Mouse (Mus musculus): ENCODE data around the gene Osbp2. TPM values are rescaled to one million over a fixed set of nuclear protein-coding genes. Genes with fewer than 3 reads are reported as not detected.
A peak's percentile ranks its signal among the peaks of the same experiment; 100 is the strongest.
"Not testable (repeated sequence)": the region's sequence is repeated elsewhere in the genome, so short reads cannot be mapped to it uniquely, and the experiment has no call there.

Osbp2 gene
- 3.4 and 4.0 TPM in 2 replicates for polyA plus RNA-seq (2016; fragmentation: Nextera tagmentation; extraction: Ambion mirVana)

DNA sequence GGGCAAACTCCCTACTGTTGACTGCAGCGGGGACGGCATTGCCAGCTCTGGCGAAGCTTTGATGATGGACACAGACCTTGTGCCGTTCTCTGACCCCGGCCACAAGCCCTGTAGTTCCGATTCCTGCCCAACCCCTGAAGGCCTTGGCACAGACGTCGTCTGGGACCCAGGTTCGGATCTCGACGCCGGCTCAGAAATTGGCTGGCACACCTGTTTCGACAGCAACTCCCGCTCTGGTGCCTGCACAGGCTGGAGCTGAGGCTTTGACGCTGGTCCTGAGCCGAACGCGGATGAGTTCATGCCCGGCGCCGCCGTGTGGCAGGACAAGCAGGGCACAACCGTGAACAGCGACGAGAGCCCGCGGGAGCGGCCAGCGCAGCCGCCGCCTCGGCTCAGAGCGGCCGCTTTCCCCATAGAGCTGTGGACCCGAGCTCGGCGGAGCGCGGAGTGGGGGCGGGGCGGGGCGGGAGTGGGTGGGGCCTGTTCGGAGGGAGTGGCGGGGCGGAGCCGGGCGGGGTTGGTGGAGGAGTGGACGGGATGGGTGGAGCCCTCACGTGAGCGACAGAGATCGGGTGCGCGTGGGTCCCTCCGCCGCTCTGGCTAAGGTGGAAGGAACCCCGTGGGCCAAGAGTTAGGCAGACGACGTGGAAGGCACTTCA lies at the start of gene Osbp2:
Osbp2 (minus strand) TSS at position 450 of the 659 bp plus-strand sequence.
- ATAC-seq (ENCODE audit: low FRiP score) = peak; percentile 96
- WGBS = 5% methylated on average over 47 of the region's 58 CpGs
- peaks cover 10% of the 10 kb centered on the region for H3K4me1 ChIP-seq
- H3K27ac ChIP-seq = no peak within 1 kb of the TSS
- no peaks in the 10 kb centered on the region for H3K9me3 ChIP-seq
- H3K4me2 ChIP-seq = peak within 1 kb of the TSS; percentile 82
- H3K36me3 ChIP-seq (replicated peaks) = no peaks in the 10 kb centered on the region
- H3K9ac ChIP-seq = peak within 1 kb of the TSS; percentile 59
- H3K4me3 ChIP-seq (replicated peaks) = peak within 1 kb of the TSS; percentile 49
- H3K27me3 ChIP-seq = peaks cover 35% of the 10 kb centered on the region

DNA sequence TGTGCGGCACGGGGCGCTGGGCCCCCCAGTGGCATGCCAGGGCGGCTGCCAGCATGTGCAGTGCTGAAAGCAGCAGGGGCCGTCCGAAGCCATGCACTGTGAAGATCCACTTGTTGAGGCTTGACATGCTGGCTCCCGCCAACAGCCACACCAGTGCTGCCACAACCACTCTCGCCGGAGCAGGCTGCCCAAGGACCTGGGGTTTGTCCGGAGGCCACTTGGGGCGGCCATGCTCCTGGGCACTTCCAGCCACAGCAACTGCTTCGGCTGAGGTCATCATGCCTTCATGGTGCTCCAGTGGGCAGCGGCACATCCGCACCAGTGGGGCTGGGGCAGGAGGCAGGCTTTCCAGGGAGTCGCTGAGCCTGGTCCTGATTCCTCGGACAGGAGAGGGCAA lies 49.2 kb upstream of the Osbp2 start:
- Histone ChIP-seq H3K4me1 (peaks cover 47% of the 10 kb centered on the region), H3K36me3 (replicated peaks) (no peaks in the 10 kb centered on the region), H3K9me3 (no peaks in the 10 kb centered on the region), H3K27me3 (peaks cover 26% of the 10 kb centered on the region), H3K27ac (no peak overlapping the region), H3K4me3 (replicated peaks) (peak overlapping the region; percentile 65), H3K4me2 (peak overlapping the region; percentile 93), H3K9ac (peak overlapping the region; percentile 70)
- under 1% methylated on average over 16 of the region's 16 CpGs for WGBS
- peak; percentile 12; the same call in 1 of the 2 replicates for ATAC-seq (ENCODE audit: low FRiP score)

DNA sequence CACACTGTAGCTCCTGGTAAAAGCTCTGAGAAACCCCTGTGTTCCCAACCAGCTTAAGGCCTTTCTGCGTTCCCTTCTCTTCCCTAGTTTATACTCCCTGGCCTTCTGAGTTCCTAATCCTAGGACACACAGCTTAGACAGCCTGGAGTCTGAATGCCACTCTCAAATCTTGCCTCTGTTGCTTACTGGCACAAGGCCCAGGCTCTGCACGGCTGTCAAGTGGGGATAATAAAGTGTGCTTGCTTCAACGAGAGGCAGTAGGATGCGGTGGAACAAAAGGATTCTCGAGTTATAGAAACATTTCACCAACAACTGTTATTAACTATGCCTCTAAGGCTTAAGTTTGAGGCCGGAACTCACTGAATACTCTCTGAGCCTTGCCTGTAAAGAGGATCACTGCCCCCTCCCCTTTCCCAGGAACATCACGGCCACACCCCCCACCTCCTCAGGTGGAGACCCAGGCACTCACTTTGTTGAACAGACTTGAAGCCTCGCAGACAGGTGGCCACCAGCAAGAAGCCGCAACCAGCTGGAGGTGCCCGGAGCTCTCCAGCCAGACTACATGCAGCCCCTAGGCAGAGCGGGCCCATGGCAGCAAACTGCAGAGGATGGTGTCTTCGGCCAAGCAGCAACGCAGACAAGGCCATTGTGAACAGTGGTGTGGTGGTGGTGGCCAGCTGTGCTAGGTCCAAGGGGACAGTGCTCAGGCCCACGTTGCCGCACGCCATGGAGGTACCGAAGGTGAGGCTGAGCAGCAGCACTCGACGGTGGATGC lies 48.6 kb upstream of the Osbp2 start:
- Histone ChIP-seq H3K9ac (peak overlapping the region; percentile 70), H3K9me3 (no peaks in the 10 kb centered on the region), H3K4me3 (replicated peaks) (peak overlapping the region; percentile 65), H3K27me3 (peaks cover 26% of the 10 kb centered on the region), H3K27ac (peak overlapping the region; percentile 47; the same call in 1 of the 2 replicates), H3K4me2 (peak overlapping the region; percentile 93), H3K36me3 (replicated peaks) (peaks cover 4% of the 10 kb centered on the region; the same call in 1 of the 2 replicates), H3K4me1 (peaks cover 47% of the 10 kb centered on the region)
- 14% methylated on average over 19 of the region's 19 CpGs for WGBS
- ATAC-seq (ENCODE audit: low FRiP score) = peak; percentile 12; the same call in 1 of the 2 replicates

DNA sequence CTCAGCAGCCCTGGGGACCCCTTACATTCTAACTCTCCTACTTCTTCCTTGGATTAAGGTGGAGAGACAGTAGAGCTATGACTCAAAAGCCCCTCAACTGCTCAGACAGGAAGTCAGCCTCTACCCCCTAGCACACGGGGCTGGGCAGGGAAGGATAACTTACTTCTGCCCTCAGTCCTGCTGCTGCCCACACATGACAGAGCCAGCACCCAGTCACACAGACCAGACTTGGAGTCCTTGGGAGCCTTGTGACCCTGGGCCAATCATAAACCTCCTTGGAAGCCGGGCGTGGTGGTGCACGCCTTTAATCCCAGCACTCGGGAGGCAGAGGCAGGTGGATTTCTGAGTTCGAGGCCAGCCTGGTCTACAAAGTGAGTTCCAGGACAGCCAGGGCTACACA lies 47.7 kb upstream of the Osbp2 start:
- H3K9ac ChIP-seq; H3K27ac ChIP-seq; H3K36me3 ChIP-seq (replicated peaks); ATAC-seq (ENCODE audit: low FRiP score); H3K4me3 ChIP-seq (replicated peaks); H3K9me3 ChIP-seq: not testable (repeated sequence)
- H3K4me2 ChIP-seq = peak overlapping the region; percentile 34
- peaks cover 47% of the 10 kb centered on the region for H3K4me1 ChIP-seq
- peaks cover 26% of the 10 kb centered on the region for H3K27me3 ChIP-seq
- 90% methylated on average over 6 of the region's 6 CpGs for WGBS

DNA sequence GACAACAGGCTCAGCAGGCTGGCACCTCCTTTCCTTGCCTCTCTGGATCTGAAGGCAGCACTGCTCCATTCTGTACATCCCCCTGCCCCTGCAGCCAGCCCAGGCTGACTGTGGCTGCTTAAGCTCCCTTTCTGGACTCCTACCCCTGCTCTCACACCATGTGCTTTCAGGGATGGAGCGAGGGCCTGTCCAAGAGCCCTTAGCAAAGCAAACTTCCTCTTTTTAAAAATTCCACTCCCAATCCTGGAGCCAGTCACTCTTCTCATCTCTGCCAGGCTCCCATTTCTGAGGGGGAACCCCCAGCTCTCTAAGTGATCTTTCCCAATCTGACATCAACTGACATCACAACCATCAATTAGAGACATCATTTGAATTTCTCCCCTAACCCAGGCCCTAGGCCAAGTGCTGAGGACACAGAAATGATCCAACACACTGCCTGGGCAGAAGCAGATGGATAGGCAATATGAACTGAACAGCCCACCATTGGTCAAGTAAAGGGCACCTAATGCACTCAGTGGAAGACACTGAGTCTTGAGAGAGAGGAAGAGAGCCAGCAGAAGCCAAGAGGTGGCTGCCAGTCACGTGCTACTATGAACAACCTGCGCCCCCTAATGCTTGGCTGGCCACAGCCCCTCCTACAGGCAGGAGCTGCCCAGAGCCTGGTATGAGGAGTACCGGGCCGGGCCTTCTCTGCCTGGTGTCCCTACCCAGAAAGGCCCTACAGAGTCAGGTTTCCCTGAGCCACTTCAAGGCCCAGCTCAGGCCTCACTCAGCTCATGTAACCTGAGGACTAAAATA lies 47.0 kb upstream of the Osbp2 start:
- H3K36me3 ChIP-seq (replicated peaks) = peaks cover 10% of the 10 kb centered on the region; the same call in 1 of the 2 replicates
- peaks cover 26% of the 10 kb centered on the region for H3K27me3 ChIP-seq
- H3K4me3 ChIP-seq (replicated peaks) = no peak overlapping the region
- peak overlapping the region; percentile 34 for H3K4me2 ChIP-seq
- H3K9me3 ChIP-seq = no peaks in the 10 kb centered on the region
- no peak for ATAC-seq (ENCODE audit: low FRiP score)
- H3K4me1 ChIP-seq = peaks cover 47% of the 10 kb centered on the region
- H3K27ac ChIP-seq = no peak overlapping the region
- WGBS = 63% methylated on average over 5 of the region's 5 CpGs
- no peak overlapping the region for H3K9ac ChIP-seq

DNA sequence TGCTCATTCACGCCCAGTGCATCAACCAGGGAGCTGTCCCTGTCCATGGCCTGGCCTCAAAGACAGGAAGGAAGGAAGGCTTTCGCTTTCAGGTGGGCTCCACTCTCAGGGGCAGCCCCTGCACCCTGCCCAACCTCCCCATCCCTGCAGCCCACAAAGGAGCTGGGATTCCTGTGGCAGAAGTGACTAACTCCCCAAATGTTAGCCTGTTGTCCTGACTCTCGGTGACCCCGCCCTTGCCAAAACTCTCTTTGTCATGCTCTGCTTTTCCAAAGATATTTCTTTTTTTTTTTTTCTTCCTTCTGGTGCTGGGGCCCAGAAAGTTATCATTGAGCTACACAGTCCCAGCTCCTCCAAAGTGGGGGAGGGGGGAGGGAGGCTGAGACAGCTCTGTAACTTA lies 45.5 kb upstream of the Osbp2 start:
- no peak overlapping the region for H3K4me3 ChIP-seq (replicated peaks)
- peaks cover 26% of the 10 kb centered on the region for H3K27me3 ChIP-seq
- no peak overlapping the region for H3K9ac ChIP-seq
- peaks cover 45% of the 10 kb centered on the region for H3K4me1 ChIP-seq
- H3K4me2 ChIP-seq = no peak overlapping the region
- no peak for ATAC-seq (ENCODE audit: low FRiP score)
- H3K27ac ChIP-seq = no peak overlapping the region
- no peaks in the 10 kb centered on the region for H3K9me3 ChIP-seq
- H3K36me3 ChIP-seq (replicated peaks) = peaks cover 10% of the 10 kb centered on the region; the same call in 1 of the 2 replicates
- WGBS = 87% methylated on average over 4 of the region's 4 CpGs

DNA sequence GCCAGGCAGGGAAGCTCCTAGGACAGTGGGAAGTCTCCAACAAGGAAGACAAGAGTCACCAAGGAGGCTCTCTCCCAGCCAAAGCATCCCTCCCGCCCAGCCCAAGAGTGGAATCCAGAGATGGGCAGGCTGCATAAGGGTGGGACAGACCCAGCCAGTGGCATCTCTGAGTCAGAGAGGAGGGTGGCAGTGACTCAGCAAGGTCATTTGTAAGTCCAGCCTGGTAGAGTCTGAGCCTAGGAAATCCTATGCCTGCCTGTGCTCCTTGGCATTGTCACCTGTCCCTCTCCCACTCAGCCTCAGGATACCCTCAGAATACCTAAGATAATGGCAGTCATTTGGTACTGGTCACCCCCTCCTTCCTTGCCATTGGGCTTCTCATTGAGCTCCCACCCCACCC lies 41.7 kb upstream of the Osbp2 start:
- no peak overlapping the region for H3K4me2 ChIP-seq
- H3K27me3 ChIP-seq = 0 out of 2 replicates have a peak, but pooled peaks cover 7% of the 10 kb centered on the region
- no peak overlapping the region for H3K9ac ChIP-seq
- H3K36me3 ChIP-seq (replicated peaks) = peaks cover 10% of the 10 kb centered on the region; the same call in 1 of the 2 replicates
- H3K4me1 ChIP-seq = peaks cover 19% of the 10 kb centered on the region
- ATAC-seq (ENCODE audit: low FRiP score) = no peak
- no peak overlapping the region for H3K4me3 ChIP-seq (replicated peaks)
- H3K9me3 ChIP-seq = no peaks in the 10 kb centered on the region
- H3K27ac ChIP-seq = no peak overlapping the region
- 100% methylated on average over 1 of the region's 1 CpGs for WGBS

DNA sequence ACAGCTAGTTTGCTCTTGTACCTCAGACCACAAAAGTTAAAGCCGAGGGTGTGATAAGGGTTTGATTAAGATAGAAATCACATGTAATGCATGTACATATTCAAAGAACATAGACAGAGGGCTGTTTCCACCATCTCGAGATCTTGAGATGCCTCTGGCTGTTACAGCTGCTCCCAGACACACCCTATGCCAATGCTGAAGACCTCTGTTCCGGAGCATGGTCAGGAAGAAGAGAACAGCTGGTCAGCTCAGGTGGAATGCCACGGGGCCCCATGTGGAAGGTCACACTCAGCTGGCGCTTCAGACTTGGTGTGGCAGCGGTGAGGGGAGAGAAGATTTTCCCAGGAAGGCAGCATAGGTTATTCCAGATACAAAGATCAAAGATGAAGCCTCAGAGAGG lies 41.0 kb upstream of the Osbp2 start:
- no peak for ATAC-seq (ENCODE audit: low FRiP score)
- no peak overlapping the region for H3K4me2 ChIP-seq
- peaks cover 17% of the 10 kb centered on the region; the same call in 1 of the 2 replicates for H3K4me1 ChIP-seq
- H3K27me3 ChIP-seq = 0 out of 2 replicates have a peak, but pooled peaks cover 4% of the 10 kb centered on the region
- H3K36me3 ChIP-seq (replicated peaks) = peaks cover 10% of the 10 kb centered on the region; the same call in 1 of the 2 replicates
- H3K27ac ChIP-seq = no peak overlapping the region
- H3K9ac ChIP-seq = no peak overlapping the region
- 90% methylated on average over 6 of the region's 6 CpGs for WGBS
- H3K4me3 ChIP-seq (replicated peaks) = no peak overlapping the region
- no peaks in the 10 kb centered on the region for H3K9me3 ChIP-seq

DNA sequence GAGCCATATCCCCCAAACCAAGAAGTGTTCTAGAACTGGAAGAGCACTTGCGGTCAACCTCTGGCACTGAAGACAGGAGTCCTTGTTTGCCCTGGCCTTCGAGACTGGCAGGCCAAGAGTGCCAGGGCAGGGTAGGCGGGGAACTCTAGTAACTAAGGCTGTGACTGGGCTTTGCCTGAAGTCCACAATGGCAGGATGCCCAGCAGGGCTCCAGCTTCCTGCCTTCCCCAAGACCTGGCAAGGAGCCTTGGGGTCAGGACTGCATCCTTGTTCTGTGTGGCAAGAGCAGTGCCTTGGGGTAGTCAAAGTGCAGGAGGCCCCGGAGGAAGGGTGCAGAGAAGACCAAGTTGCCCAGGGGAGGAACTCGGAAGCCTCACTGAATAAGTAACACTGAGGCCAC lies 39.3 kb upstream of the Osbp2 start:
- no peak overlapping the region for H3K9ac ChIP-seq
- H3K4me3 ChIP-seq (replicated peaks) = no peak overlapping the region
- no peak for ATAC-seq (ENCODE audit: low FRiP score)
- H3K9me3 ChIP-seq = no peaks in the 10 kb centered on the region
- H3K36me3 ChIP-seq (replicated peaks) = peaks cover 18% of the 10 kb centered on the region
- H3K27me3 ChIP-seq = no peaks in the 10 kb centered on the region
- WGBS = 81% methylated on average over 5 of the region's 5 CpGs
- H3K4me2 ChIP-seq = no peak overlapping the region
- no peak overlapping the region for H3K27ac ChIP-seq
- H3K4me1 ChIP-seq = peaks cover 16% of the 10 kb centered on the region

DNA sequence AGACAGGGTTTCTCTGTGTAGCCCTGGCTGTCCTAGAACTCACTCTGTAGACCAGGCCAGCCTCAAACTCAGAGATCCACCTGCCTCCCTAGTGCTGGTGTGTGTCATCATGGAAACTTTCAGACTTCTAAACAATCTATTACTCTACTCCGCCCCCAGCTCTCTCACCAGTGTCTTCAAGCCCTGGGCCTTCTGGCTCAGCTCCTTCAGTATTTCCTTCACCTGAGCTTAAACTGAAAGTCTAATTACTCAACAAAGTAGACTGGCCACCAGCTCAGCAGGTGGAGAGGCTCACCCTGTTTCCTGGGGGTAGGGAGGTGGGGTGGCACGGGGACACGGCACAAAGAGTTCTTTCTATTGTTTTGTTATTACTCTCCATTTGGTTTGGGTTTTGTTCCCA lies 38.8 kb upstream of the Osbp2 start:
- H3K9ac ChIP-seq = no peak overlapping the region
- H3K27ac ChIP-seq = no peak overlapping the region
- ATAC-seq (ENCODE audit: low FRiP score) = no peak
- peaks cover 14% of the 10 kb centered on the region; the same call in 1 of the 2 replicates for H3K4me1 ChIP-seq
- no peak overlapping the region for H3K4me2 ChIP-seq
- 80% methylated on average over 3 of the region's 3 CpGs for WGBS
- H3K9me3 ChIP-seq = no peaks in the 10 kb centered on the region
- peaks cover 22% of the 10 kb centered on the region for H3K36me3 ChIP-seq (replicated peaks)
- H3K27me3 ChIP-seq = no peaks in the 10 kb centered on the region
- H3K4me3 ChIP-seq (replicated peaks) = no peak overlapping the region

DNA sequence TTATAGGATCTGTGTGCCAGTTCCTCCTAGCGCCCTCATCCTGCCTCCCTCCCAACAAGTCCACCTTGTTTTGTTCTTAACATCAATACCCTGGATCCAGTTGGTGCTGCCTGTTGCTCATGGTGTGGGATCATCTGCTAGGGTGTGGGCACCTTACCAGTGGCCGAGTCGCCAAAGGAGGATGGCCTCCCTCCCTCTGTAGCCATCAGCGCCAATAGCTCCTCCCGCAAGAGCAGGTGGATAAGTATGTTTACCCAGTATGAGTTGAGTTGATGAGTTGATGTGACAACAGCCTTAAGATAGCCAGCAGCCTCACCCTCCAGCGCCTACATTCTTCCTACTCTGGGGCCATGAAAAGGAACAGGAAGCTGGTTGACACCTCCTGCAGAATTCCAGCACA lies 36.6 kb upstream of the Osbp2 start:
- Histone ChIP-seq H3K4me3 (replicated peaks) (no peak overlapping the region), H3K9ac (no peak overlapping the region), H3K4me1 (peaks cover 20% of the 10 kb centered on the region; the same call in 1 of the 2 replicates), H3K27ac (no peak overlapping the region), H3K36me3 (replicated peaks) (peaks cover 20% of the 10 kb centered on the region), H3K27me3 (no peaks in the 10 kb centered on the region), H3K9me3 (no peaks in the 10 kb centered on the region), H3K4me2 (no peak overlapping the region)
- WGBS = 89% methylated on average over 6 of the region's 6 CpGs
- ATAC-seq (ENCODE audit: low FRiP score) = no peak

DNA sequence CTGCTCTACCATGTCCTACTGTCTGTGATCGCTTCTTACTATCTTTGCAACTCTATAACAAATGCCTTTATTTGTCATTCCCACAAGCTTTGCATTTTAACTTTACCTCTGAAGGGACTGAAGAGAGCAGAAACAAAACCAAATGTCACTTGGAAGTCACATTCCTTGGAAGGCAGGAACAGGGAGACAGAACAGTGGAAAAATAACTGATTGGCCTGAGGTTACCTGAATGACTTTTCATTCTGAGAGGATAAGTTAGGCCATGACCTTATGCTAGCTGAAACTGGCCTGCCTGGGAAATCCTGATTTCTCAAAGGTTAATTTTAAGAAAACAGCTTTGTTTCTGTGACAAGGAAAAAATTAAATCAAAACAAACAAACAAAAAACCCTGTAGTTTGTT lies 32.2 kb upstream of the Osbp2 start:
- H3K9ac ChIP-seq = no peak overlapping the region
- WGBS = 90% methylated on average over 1 of the region's 1 CpGs
- no peak for ATAC-seq (ENCODE audit: low FRiP score)
- H3K27me3 ChIP-seq = 0 out of 2 replicates have a peak, but pooled peaks cover 3% of the 10 kb centered on the region
- no peak overlapping the region for H3K27ac ChIP-seq
- peaks cover 20% of the 10 kb centered on the region for H3K36me3 ChIP-seq (replicated peaks)
- peak overlapping the region; percentile 74; the same call in 1 of the 2 replicates for H3K4me2 ChIP-seq
- no peaks in the 10 kb centered on the region for H3K9me3 ChIP-seq
- H3K4me1 ChIP-seq = peaks cover 21% of the 10 kb centered on the region; the same call in 1 of the 2 replicates
- H3K4me3 ChIP-seq (replicated peaks) = no peak overlapping the region

All from forebrain, embryonic 12.5 days (tissue).